Mouse (Mus musculus) liver, embryonic 16.5 days (tissue): ENCODE measurements at regions not wholly inside any gene's neighbourhood (a gene's known extent, or its start where the extent isn't known, plus 50 kb on each side); places are given as distances from the start of the nearest gene placed in this dataset.

Experiments
- ATAC-seq: fragments of 200-750 bp; cut with Nextera tagmentation; 2 replicates; pipeline ENCODE4 v1.8.0; 2017; ENCODE audit warnings: low read depth, mild to moderate bottlenecking, moderate number of reproducible peaks, moderate library complexity
- H3K27ac ChIP-seq: fragments of 300-500 bp; sonication (generic); 2 replicates; pipeline ENCODE4 v1.5.1; 2014; ENCODE audit warnings: mild to moderate bottlenecking, low read length
- H3K27me3 ChIP-seq: fragments of 300-500 bp; sonication (generic); 2 replicates; pipeline ENCODE4 v1.6.1; 2014; ENCODE audit warnings: low read depth, low read length, mixed read lengths; ENCODE audit not compliant: control insufficient read depth, insufficient read depth
- H3K36me3 ChIP-seq: fragments of 300-500 bp; sonication (generic); 2 replicates; pipeline ENCODE4 v1.6.1; 2014; ENCODE audit warnings: mild to moderate bottlenecking; ENCODE audit not compliant: control insufficient read depth, insufficient read depth
- H3K4me1 ChIP-seq: fragments of 300-500 bp; sonication (generic); 2 replicates; pipeline ENCODE4 v1.6.1; 2014; ENCODE audit warnings: low read depth, low read length, mixed read lengths; ENCODE audit not compliant: control insufficient read depth
- H3K4me2 ChIP-seq: fragments of 300-500 bp; sonication (generic); 2 replicates; pipeline ENCODE4 v1.6.1; 2014; ENCODE audit warnings: low read depth, low read length, mixed read lengths
- H3K4me3 ChIP-seq: fragments of 300-500 bp; sonication (generic); 2 replicates; pipeline ENCODE4 v1.5.1; 2014; ENCODE audit warnings: low read depth, mild to moderate bottlenecking, low read length
- H3K9ac ChIP-seq: fragments of 300-500 bp; sonication (generic); 2 replicates; pipeline ENCODE4 v1.6.1; 2014; ENCODE audit warnings: low read depth, low read length
- H3K9me3 ChIP-seq: fragments of 300-500 bp; sonication (generic); replicated peaks from 2 replicates; pipeline ENCODE4 v1.6.1; 2016; ENCODE audit warnings: low read length; ENCODE audit not compliant: control insufficient read depth
- WGBS: fragments of 180-500 bp; shearing (Covaris S2); extraction: QIAGEN DNeasy Blood & Tissue Kit; methylation state at CpG from one replicate; pipeline ENCODE4 v1.1.7; 2014; ENCODE audit not compliant: insufficient replicate concordance; 5-methylcytosine and 5-hydroxymethylcytosine counted together

GRCm38 (mm10) chr1:56168712-56169111, 468.5 kb downstream of the Hsfy2 start:
- Histone ChIP-seq H3K4me1 (no peaks in the 10 kb centered on the region), H3K4me2 (no peak overlapping the region), H3K9ac (no peak overlapping the region), H3K36me3 (no peaks in the 10 kb centered on the region), H3K9me3 (no peaks in the 10 kb centered on the region), H3K4me3 (no peak overlapping the region), H3K27me3 (no peaks in the 10 kb centered on the region), H3K27ac (no peak overlapping the region)
- WGBS = 51% methylated on average over 1 of the region's 1 CpGs
- no peak for ATAC-seq

GRCm38 (mm10) chr1:56168063-56168462, 469.2 kb downstream of the Hsfy2 start:
- Histone ChIP-seq H3K4me1 (no peaks in the 10 kb centered on the region), H3K27ac (no peak overlapping the region), H3K9ac (no peak overlapping the region), H3K4me3 (no peak overlapping the region), H3K9me3 (no peaks in the 10 kb centered on the region), H3K36me3 (no peaks in the 10 kb centered on the region), H3K27me3 (no peaks in the 10 kb centered on the region), H3K4me2 (no peak overlapping the region)
- ATAC-seq = no peak
- WGBS = 69% methylated on average over 4 of the region's 4 CpGs

GRCm38 (mm10) chr1:56165228-56165627, 472.0 kb downstream of the Hsfy2 start:
- no peaks in the 10 kb centered on the region for H3K4me1 ChIP-seq
- no peaks in the 10 kb centered on the region for H3K27me3 ChIP-seq
- 53% methylated on average over 2 of the region's 2 CpGs for WGBS
- H3K4me3 ChIP-seq = no peak overlapping the region
- no peak for ATAC-seq
- no peak overlapping the region for H3K4me2 ChIP-seq
- no peaks in the 10 kb centered on the region for H3K9me3 ChIP-seq
- H3K36me3 ChIP-seq = no peaks in the 10 kb centered on the region
- no peak overlapping the region for H3K27ac ChIP-seq
- H3K9ac ChIP-seq = no peak overlapping the region

- ATAC-seq = no peak
- no peaks in the 10 kb centered on the region for H3K36me3 ChIP-seq
- no peak overlapping the region for H3K9ac ChIP-seq
- 77% methylated on average over 2 of the region's 2 CpGs for WGBS
- H3K9me3 ChIP-seq = no peaks in the 10 kb centered on the region
- no peak overlapping the region for H3K4me2 ChIP-seq
- H3K4me3 ChIP-seq = no peak overlapping the region
- H3K27me3 ChIP-seq = no peaks in the 10 kb centered on the region
- no peak overlapping the region for H3K27ac ChIP-seq
- no peaks in the 10 kb centered on the region for H3K4me1 ChIP-seq
Measured at GRCm38 (mm10) chr1:56164366-56164765, 472.9 kb downstream of the Hsfy2 start.

- no peaks in the 10 kb centered on the region for H3K9me3 ChIP-seq
- H3K36me3 ChIP-seq = no peaks in the 10 kb centered on the region
- ATAC-seq = no peak
- no peaks in the 10 kb centered on the region for H3K4me1 ChIP-seq
- 64% methylated on average over 7 of the region's 7 CpGs for WGBS
- H3K9ac ChIP-seq = no peak overlapping the region
- no peak overlapping the region for H3K4me3 ChIP-seq
- no peak overlapping the region for H3K27ac ChIP-seq
- H3K27me3 ChIP-seq = no peaks in the 10 kb centered on the region
- H3K4me2 ChIP-seq = no peak overlapping the region
Measured at GRCm38 (mm10) chr1:56130951-56131350, 506.3 kb downstream of the Hsfy2 start.

GRCm38 (mm10) chr1:56089254-56089834, 547.9 kb downstream of the Hsfy2 start:
- no peak overlapping the region for H3K9ac ChIP-seq
- no peak for ATAC-seq
- no peaks in the 10 kb centered on the region for H3K27me3 ChIP-seq
- no peaks in the 10 kb centered on the region for H3K9me3 ChIP-seq
- H3K36me3 ChIP-seq = no peaks in the 10 kb centered on the region
- no peak overlapping the region for H3K4me3 ChIP-seq
- no peak overlapping the region for H3K27ac ChIP-seq
- WGBS = 26% methylated on average over 4 of the region's 4 CpGs
- no peaks in the 10 kb centered on the region for H3K4me1 ChIP-seq
- no peak overlapping the region for H3K4me2 ChIP-seq

GRCm38 (mm10) chr1:56088357-56088756, 548.9 kb downstream of the Hsfy2 start:
- H3K9ac ChIP-seq = no peak overlapping the region
- no peak overlapping the region for H3K4me3 ChIP-seq
- no peaks in the 10 kb centered on the region for H3K27me3 ChIP-seq
- H3K4me1 ChIP-seq = no peaks in the 10 kb centered on the region
- no peak overlapping the region for H3K4me2 ChIP-seq
- H3K36me3 ChIP-seq = no peaks in the 10 kb centered on the region
- no peaks in the 10 kb centered on the region for H3K9me3 ChIP-seq
- WGBS = 34% methylated on average over 1 of the region's 1 CpGs
- no peak overlapping the region for H3K27ac ChIP-seq
- no peak for ATAC-seq

GRCm38 (mm10) chr1:56076757-56077156, 560.5 kb downstream of the Hsfy2 start:
- no peak overlapping the region for H3K27ac ChIP-seq
- no peak overlapping the region for H3K4me2 ChIP-seq
- H3K9ac ChIP-seq = no peak overlapping the region
- 55% methylated on average over 1 of the region's 1 CpGs for WGBS
- H3K9me3 ChIP-seq = no peaks in the 10 kb centered on the region
- H3K36me3 ChIP-seq = no peaks in the 10 kb centered on the region
- no peak for ATAC-seq
- no peaks in the 10 kb centered on the region for H3K27me3 ChIP-seq
- H3K4me1 ChIP-seq = no peaks in the 10 kb centered on the region
- no peak overlapping the region for H3K4me3 ChIP-seq

GRCm38 (mm10) chr1:56072255-56072654, 565.0 kb downstream of the Hsfy2 start:
- no peak overlapping the region for H3K4me3 ChIP-seq
- H3K27ac ChIP-seq = no peak overlapping the region
- H3K4me1 ChIP-seq = no peaks in the 10 kb centered on the region
- no peaks in the 10 kb centered on the region for H3K9me3 ChIP-seq
- H3K4me2 ChIP-seq = no peak overlapping the region
- H3K36me3 ChIP-seq = no peaks in the 10 kb centered on the region
- H3K27me3 ChIP-seq = no peaks in the 10 kb centered on the region
- H3K9ac ChIP-seq = no peak overlapping the region
- no peak for ATAC-seq
- 49% methylated on average over 2 of the region's 2 CpGs for WGBS
